In the genomic region with DNA sequence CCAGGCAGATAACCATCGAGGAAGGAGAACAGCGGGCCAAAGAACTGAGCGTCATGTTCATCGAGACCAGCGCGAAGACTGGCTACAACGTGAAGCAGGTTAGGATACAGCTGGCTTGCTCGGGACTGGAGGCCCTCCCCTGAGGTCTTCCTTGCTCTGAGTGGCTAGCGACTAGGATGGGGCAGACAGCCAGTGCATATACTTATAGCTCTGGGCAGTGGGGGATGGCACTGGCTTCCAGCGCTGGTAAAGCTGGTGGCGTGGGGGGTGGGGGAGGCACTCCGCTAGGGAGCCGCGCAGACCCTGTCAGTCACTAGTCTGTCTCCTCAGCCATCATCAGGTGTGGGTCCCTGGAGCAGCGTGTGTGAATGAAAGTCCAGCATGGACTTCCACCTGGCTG, we compare ENCODE assay signal across 27 mouse cellular contexts. TPM values are rescaled to one million over a fixed set of nuclear protein-coding genes. Genes with fewer than 3 reads are reported as not detected.
DNase-seq lines count a peak whose midpoint lies in the region; ATAC-seq and TF ChIP-seq lines count a peak whose summit lies in the region.
"Had no signal": no experiment of that assay in that cellular context is flagged by ENCODE, and none has a peak within 500 bp of the region (broad histone marks: within the 10 kb centered on the region; RNA-seq: fewer than 3 reads in every experiment).

No protein-coding gene starts in this region.

- H3K9me3 ChIP-seq in forebrain, embryonic 10.5 days: no peaks in the 10 kb centered on the region
- no peaks in the 10 kb centered on the region for H3K9me3 ChIP-seq in forebrain, embryonic 11.5 days (ENCODE audit: control insufficient read depth, low read length)
- no peaks in the 10 kb centered on the region for H3K9me3 ChIP-seq in hindbrain, embryonic 13.5 days
- no peaks in the 10 kb centered on the region for H3K9me3 ChIP-seq in hindbrain, embryonic 11.5 days (ENCODE audit: control insufficient read depth, low read length)
- H3K9me3 ChIP-seq in midbrain, embryonic 14.5 days (ENCODE audit: control insufficient read depth, low read length): no peaks in the 10 kb centered on the region
- no peaks in the 10 kb centered on the region for H3K9me3 ChIP-seq in midbrain, postnatal 0 days (ENCODE audit: low read length)
- H3K9me3 ChIP-seq: embryonic facial prominence, embryonic 12.5 days; embryonic facial prominence, embryonic 15.5 days; forebrain, embryonic 15.5 days; G1E; heart, embryonic 12.5 days; heart, embryonic 15.5 days; hindbrain, embryonic 15.5 days had no signal

- intact Hi-C loops in left cerebral cortex, adult 2 months (cut with DNase I): no loop called here
- intact Hi-C loops in left cerebral cortex, postnatal 10 days (cut with DNase I): no loop called here

- H3K27me3 ChIP-seq in forebrain, embryonic 10.5 days (ENCODE audit: poor library complexity, severe bottlenecking): no peaks in the 10 kb centered on the region
- no peaks in the 10 kb centered on the region for H3K27me3 ChIP-seq in forebrain, embryonic 11.5 days (ENCODE audit: control insufficient read depth, insufficient read depth, low read length)
- H3K27me3 ChIP-seq in hindbrain, embryonic 13.5 days: no peaks in the 10 kb centered on the region
- H3K27me3 ChIP-seq in hindbrain, embryonic 11.5 days (ENCODE audit: control insufficient read depth, insufficient read depth, low read length): no peaks in the 10 kb centered on the region
- no peaks in the 10 kb centered on the region for H3K27me3 ChIP-seq in midbrain, embryonic 14.5 days (ENCODE audit: control insufficient read depth, insufficient read depth, low read length)
- H3K27me3 ChIP-seq in midbrain, postnatal 0 days (ENCODE audit: insufficient read depth, low read length): no peaks in the 10 kb centered on the region
- H3K27me3 ChIP-seq: embryonic facial prominence, embryonic 12.5 days; embryonic facial prominence, embryonic 15.5 days; forebrain, embryonic 15.5 days; heart, embryonic 15.5 days; hindbrain, embryonic 15.5 days; Patski had no signal

- no peaks in the 10 kb centered on the region for H3K4me1 ChIP-seq in forebrain, embryonic 10.5 days
- H3K4me1 ChIP-seq in forebrain, embryonic 11.5 days (replicated peaks; ENCODE audit: control insufficient read depth, insufficient read depth, low read length): no peaks in the 10 kb centered on the region
- peaks cover 12% of the 10 kb centered on the region; the same call in 1 of the 2 replicates for H3K4me1 ChIP-seq in hindbrain, embryonic 13.5 days (replicated peaks)
- H3K4me1 ChIP-seq in hindbrain, embryonic 11.5 days (replicated peaks; ENCODE audit: control insufficient read depth, insufficient read depth, low read length): no peaks in the 10 kb centered on the region
- no peaks in the 10 kb centered on the region for H3K4me1 ChIP-seq in midbrain, embryonic 14.5 days (ENCODE audit: control insufficient read depth, insufficient read depth, low read length)
- no peaks in the 10 kb centered on the region for H3K4me1 ChIP-seq in midbrain, postnatal 0 days (ENCODE audit: insufficient read depth, low read length)
- H3K4me1 ChIP-seq: embryonic facial prominence, embryonic 12.5 days; embryonic facial prominence, embryonic 15.5 days; forebrain, embryonic 15.5 days had no signal

- no peak overlapping the region for H3K4me3 ChIP-seq in forebrain, embryonic 10.5 days
- no peak overlapping the region for H3K4me3 ChIP-seq in forebrain, embryonic 11.5 days (ENCODE audit: low read depth, low read length)
- H3K4me3 ChIP-seq in hindbrain, embryonic 13.5 days: no peak overlapping the region
- no peak overlapping the region for H3K4me3 ChIP-seq in hindbrain, embryonic 11.5 days (ENCODE audit: low read depth, low read length)
- H3K4me3 ChIP-seq in left cerebral cortex, adult 2 months: no peak overlapping the region
- H3K4me3 ChIP-seq in midbrain, embryonic 14.5 days (replicated peaks; ENCODE audit: low read depth, low read length): no peak overlapping the region
- no peak overlapping the region for H3K4me3 ChIP-seq in midbrain, postnatal 0 days (ENCODE audit: low read depth, low read length)
- H3K4me3 ChIP-seq: embryonic facial prominence, embryonic 12.5 days; embryonic facial prominence, embryonic 15.5 days; forebrain, embryonic 15.5 days; heart, embryonic 12.5 days; heart, embryonic 15.5 days; hindbrain, embryonic 15.5 days had no signal

- WGBS in forebrain, embryonic 10.5 days: 78% methylated on average over 15 of the region's 15 CpGs
- 78% methylated on average over 15 of the region's 15 CpGs for WGBS in forebrain, embryonic 11.5 days
- 73% methylated on average over 15 of the region's 15 CpGs for WGBS in hindbrain, embryonic 13.5 days
- 71% methylated on average over 15 of the region's 15 CpGs for WGBS in hindbrain, embryonic 11.5 days
- WGBS in midbrain, embryonic 14.5 days: 70% methylated on average over 15 of the region's 15 CpGs
- WGBS in midbrain, postnatal 0 days: 66% methylated on average over 15 of the region's 15 CpGs

- H3K27ac ChIP-seq in forebrain, embryonic 10.5 days: 0 out of 2 replicates have a peak overlapping the region, but pooled peaks have one; percentile 25
- H3K27ac ChIP-seq in forebrain, embryonic 11.5 days (ENCODE audit: low read depth, low read length): no peak overlapping the region
- 0 out of 2 replicates have a peak overlapping the region, but pooled peaks have one; percentile 4 for H3K27ac ChIP-seq in hindbrain, embryonic 13.5 days
- no peak overlapping the region for H3K27ac ChIP-seq in hindbrain, embryonic 11.5 days (ENCODE audit: low read depth, low read length)
- peak overlapping the region; percentile 24; the same call in 1 of the 2 replicates for H3K27ac ChIP-seq in left cerebral cortex, adult 2 months
- H3K27ac ChIP-seq in midbrain, embryonic 14.5 days (replicated peaks; ENCODE audit: low read depth, low read length): peak overlapping the region; percentile 45; the same call in 1 of the 2 replicates
- no peak overlapping the region for H3K27ac ChIP-seq in midbrain, postnatal 0 days (ENCODE audit: low read depth, low read length)
- H3K27ac ChIP-seq: embryonic facial prominence, embryonic 12.5 days; embryonic facial prominence, embryonic 15.5 days; forebrain, embryonic 15.5 days; heart, embryonic 15.5 days; hindbrain, embryonic 15.5 days had no signal

- H3K9ac ChIP-seq in forebrain, embryonic 11.5 days (ENCODE audit: low read length): no peak overlapping the region
- H3K9ac ChIP-seq in hindbrain, embryonic 13.5 days: no peak overlapping the region
- H3K9ac ChIP-seq in hindbrain, embryonic 11.5 days (ENCODE audit: low read depth, low read length): no peak overlapping the region
- no peak overlapping the region for H3K9ac ChIP-seq in midbrain, embryonic 14.5 days (replicated peaks; ENCODE audit: low read length)
- no peak overlapping the region for H3K9ac ChIP-seq in midbrain, postnatal 0 days (replicated peaks; ENCODE audit: low read length, poor library complexity, severe bottlenecking)
- H3K9ac ChIP-seq: embryonic facial prominence, embryonic 12.5 days; embryonic facial prominence, embryonic 15.5 days; forebrain, embryonic 15.5 days; heart, embryonic 12.5 days; heart, embryonic 15.5 days; hindbrain, embryonic 15.5 days had no signal

- no peak for TF ChIP-seq CTCF in left cerebral cortex, adult 2 months (IDR thresholded peaks at IDR 0.05)
- TF ChIP-seq CTCF in midbrain, postnatal 0 days (IDR thresholded peaks at IDR 0.05): no peak

- ATAC-seq in forebrain, embryonic 11.5 days (replicated peaks; ENCODE audit: low FRiP score): no peak
- ATAC-seq in hindbrain, embryonic 13.5 days (ENCODE audit: low FRiP score): no peak
- ATAC-seq in hindbrain, embryonic 11.5 days (ENCODE audit: low FRiP score): no peak
- 0 out of 2 replicates have a peak, but pooled peaks have one; percentile 37 for ATAC-seq in midbrain, embryonic 14.5 days (ENCODE audit: low FRiP score, low TSS enrichment)
- no peak for ATAC-seq in midbrain, postnatal 0 days (ENCODE audit: low FRiP score)
- ATAC-seq: forebrain, embryonic 15.5 days; inflammation-experienced regulatory T-cells, adult 6 months; intestine, postnatal 0 days; Patski had no signal

- peaks cover 19% of the 10 kb centered on the region for H3K36me3 ChIP-seq in forebrain, embryonic 10.5 days (replicated peaks)
- no peaks in the 10 kb centered on the region for H3K36me3 ChIP-seq in forebrain, embryonic 11.5 days (ENCODE audit: control insufficient read depth, insufficient read depth, low read length)
- peaks cover 96% of the 10 kb centered on the region for H3K36me3 ChIP-seq in hindbrain, embryonic 13.5 days
- peaks cover 2% of the 10 kb centered on the region; the same call in 1 of the 2 replicates for H3K36me3 ChIP-seq in hindbrain, embryonic 11.5 days (ENCODE audit: control insufficient read depth, insufficient read depth, low read length)
- peaks cover 86% of the 10 kb centered on the region for H3K36me3 ChIP-seq in midbrain, embryonic 14.5 days (ENCODE audit: control insufficient read depth, insufficient read depth, low read length)
- peaks cover 55% of the 10 kb centered on the region for H3K36me3 ChIP-seq in midbrain, postnatal 0 days (ENCODE audit: insufficient read depth, low read length)
- H3K36me3 ChIP-seq: embryonic facial prominence, embryonic 12.5 days; embryonic facial prominence, embryonic 15.5 days; G1E; heart, embryonic 12.5 days; heart, embryonic 15.5 days had no signal

- no peak overlapping the region for H3K4me2 ChIP-seq in forebrain, embryonic 11.5 days (ENCODE audit: low read depth, low read length, severe bottlenecking)
- no peak overlapping the region for H3K4me2 ChIP-seq in hindbrain, embryonic 13.5 days
- H3K4me2 ChIP-seq in hindbrain, embryonic 11.5 days (replicated peaks; ENCODE audit: low read depth, low read length): no peak overlapping the region
- H3K4me2 ChIP-seq in midbrain, embryonic 14.5 days (ENCODE audit: low read length): no peak overlapping the region
- H3K4me2 ChIP-seq in midbrain, postnatal 0 days (ENCODE audit: low read depth, low read length, poor library complexity, severe bottlenecking): no peak overlapping the region
- H3K4me2 ChIP-seq: embryonic facial prominence, embryonic 12.5 days; embryonic facial prominence, embryonic 15.5 days; forebrain, embryonic 15.5 days; heart, embryonic 12.5 days; heart, embryonic 15.5 days; hindbrain, embryonic 15.5 days had no signal

- no peak for DNase-seq in forebrain, embryonic 10.5 days (ENCODE audit: extremely low spot score, low spot score)
- no peak for DNase-seq in forebrain, embryonic 11.5 days (ENCODE audit: low spot score)
- no peak for DNase-seq in hindbrain, embryonic 11.5 days (ENCODE audit: low spot score)
- DNase-seq in left cerebral cortex, adult 2 months (ENCODE audit: extremely low spot score in 1 of 2, low spot score in 2 of 2): no peak
- no peak for DNase-seq in left cerebral cortex, postnatal 10 days (ENCODE audit: extremely low spot score in 1 of 2, low spot score in 2 of 2)
- peak; percentile 21 for DNase-seq in midbrain, embryonic 14.5 days
- DNase-seq in midbrain, postnatal 0 days (ENCODE audit: low spot score): no peak
- DNase-seq: adrenal gland, postnatal 10 days; adrenal gland, postnatal 36 days; cerebellum, adult 18-20 months; cerebellum, adult 9-10 months; cerebellum, postnatal 14 days; gastrocnemius, postnatal 25 days; heart, adult 18-20 months; heart, postnatal 10 days; heart, postnatal 36 days had no signal

RNA-seq across cellular contexts. Expression of gene Srprb, which starts 38.1 kb away (rescaled TPM):
- 62.1 and 66.9 TPM in 2 replicates for polyA plus RNA-seq in forebrain, embryonic 10.5 days (2016; fragmentation: Nextera tagmentation; extraction: Ambion mirVana)
- polyA plus RNA-seq in forebrain, embryonic 11.5 days (2014; fragmentation: Nextera tagmentation; extraction: Ambion mirVana): 59.4 and 66.6 TPM in 2 replicates
- 48.9 and 51.0 TPM in 2 replicates for polyA plus RNA-seq in hindbrain, embryonic 13.5 days (2015; fragmentation: Nextera tagmentation; extraction: Ambion mirVana)
- polyA plus RNA-seq in hindbrain, embryonic 11.5 days (2014; fragmentation: Nextera tagmentation; extraction: Ambion mirVana): 55.0 and 59.4 TPM in 2 replicates
- 10 to 100 TPM; 17.6 to 20.5 TPM for total RNA-seq in left cerebral cortex, adult 2 months (2021)
- 10 to 100 TPM; 20.9 to 22.4 TPM for total RNA-seq in left cerebral cortex, postnatal 10 days (2021)
- 49.0 and 55.4 TPM in 2 replicates for polyA plus RNA-seq in midbrain, embryonic 14.5 days (2014; fragmentation: Nextera tagmentation; extraction: Ambion mirVana)
- 50.7 and 52.5 TPM in 2 replicates for total RNA-seq in midbrain, postnatal 0 days (2014; rRNA removed)
- polyA plus RNA-seq in midbrain, postnatal 0 days (2015; fragmentation: Nextera tagmentation; extraction: Ambion mirVana): 44.5 and 49.7 TPM in 2 replicates

RNA-seq across cellular contexts. Expression of gene Rab6b, which starts 52.2 kb away (rescaled TPM):
- polyA plus RNA-seq in forebrain, embryonic 10.5 days (2016; fragmentation: Nextera tagmentation; extraction: Ambion mirVana): 8.3 and 9.1 TPM in 2 replicates
- 12.5 and 13.6 TPM in 2 replicates for polyA plus RNA-seq in forebrain, embryonic 11.5 days (2014; fragmentation: Nextera tagmentation; extraction: Ambion mirVana)
- polyA plus RNA-seq in hindbrain, embryonic 13.5 days (2015; fragmentation: Nextera tagmentation; extraction: Ambion mirVana): 80.2 and 83.1 TPM in 2 replicates
- polyA plus RNA-seq in hindbrain, embryonic 11.5 days (2014; fragmentation: Nextera tagmentation; extraction: Ambion mirVana): 24.1 and 24.2 TPM in 2 replicates
- 100 to 1,000 TPM; 605 to 610 TPM for total RNA-seq in left cerebral cortex, adult 2 months (2021)
- 100 to 1,000 TPM; 623 to 633 TPM for total RNA-seq in left cerebral cortex, postnatal 10 days (2021)
- 64.2 and 93.4 TPM in 2 replicates for polyA plus RNA-seq in midbrain, embryonic 14.5 days (2014; fragmentation: Nextera tagmentation; extraction: Ambion mirVana)
- 228 and 249 TPM in 2 replicates for total RNA-seq in midbrain, postnatal 0 days (2014; rRNA removed)
- 157 and 162 TPM in 2 replicates for polyA plus RNA-seq in midbrain, postnatal 0 days (2015; fragmentation: Nextera tagmentation; extraction: Ambion mirVana)
- polyA plus RNA-seq: G1E had no signal

Comparison
In these comparisons a context has a peak if more than half of its experiments do, and no peak if none do; other contexts are left out.
1. H3K27ac ChIP-seq: peak in forebrain, embryonic 10.5 days (single experiment), hindbrain, embryonic 13.5 days (single experiment), left cerebral cortex, adult 2 months (single experiment) and midbrain, embryonic 14.5 days (single experiment); none in forebrain, embryonic 11.5 days (single experiment), hindbrain, embryonic 11.5 days (single experiment) and midbrain, postnatal 0 days (single experiment).